Mouse (Mus musculus): ENCODE measurements around the gene Hsf2. TPM values are rescaled to one million over a fixed set of nuclear protein-coding genes. Genes with fewer than 3 reads are reported as not detected.
A peak's percentile ranks its signal among the peaks of the same experiment; 100 is the strongest.
"Not testable (repeated sequence)": the region's sequence is repeated elsewhere in the genome, so short reads cannot be mapped to it uniquely, and the experiment has no call there.

The Hsf2 gene
- polyA plus RNA-seq, 1 experiment from 2014 or later = 9.4 TPM

- Histone ChIP-seq H3K4me2 (peak within 1 kb of the TSS; percentile 68), H3K9ac (peak within 1 kb of the TSS; percentile 86), H3K27ac (peak within 1 kb of the TSS; percentile 97), H3K9me3 (replicated peaks) (no peaks in the 10 kb centered on the region), H3K4me1 (replicated peaks) (peaks cover 28% of the 10 kb centered on the region), H3K36me3 (no peaks in the 10 kb centered on the region), H3K4me3 (replicated peaks) (peak within 1 kb of the TSS; percentile 88), H3K27me3 (no peaks in the 10 kb centered on the region)
- WGBS (ENCODE audit: insufficient replicate concordance) = 12% methylated on average over 49 of the region's 49 CpGs
- DNase-seq (peak; percentile 89), ATAC-seq (ENCODE audit: low read depth) (peak; percentile 99)
Observed at GRCm38 (mm10) chr10:57532218-57533101, 46.3 kb downstream of the Hsf2 start, which contains the start of gene Serinc1. Gene Serinc1, minus strand, starts transcription at chr10:57532530.

GRCm38 (mm10) chr10:57543890-57544289 is 57.7 kb downstream of the Hsf2 start:
- 81% methylated on average over 9 of the region's 9 CpGs for WGBS (ENCODE audit: insufficient replicate concordance)
- H3K27me3 ChIP-seq; H3K27ac ChIP-seq; DNase-seq; H3K9ac ChIP-seq; H3K4me1 ChIP-seq (replicated peaks); H3K36me3 ChIP-seq; H3K4me3 ChIP-seq (replicated peaks); H3K9me3 ChIP-seq (replicated peaks); ATAC-seq (ENCODE audit: low read depth); H3K4me2 ChIP-seq: not testable (repeated sequence)

GRCm38 (mm10) chr10:57549631-57550030 is 63.4 kb downstream of the Hsf2 start:
- no peaks in the 10 kb centered on the region for H3K36me3 ChIP-seq
- H3K27me3 ChIP-seq = no peaks in the 10 kb centered on the region
- ATAC-seq (ENCODE audit: low read depth) = no peak
- no peaks in the 10 kb centered on the region for H3K9me3 ChIP-seq (replicated peaks)
- no peak overlapping the region for H3K27ac ChIP-seq
- DNase-seq = no peak
- no peak overlapping the region for H3K4me3 ChIP-seq (replicated peaks)
- H3K4me1 ChIP-seq (replicated peaks) = no peaks in the 10 kb centered on the region
- 66% methylated on average over 4 of the region's 4 CpGs for WGBS (ENCODE audit: insufficient replicate concordance)
- no peak overlapping the region for H3K9ac ChIP-seq
- H3K4me2 ChIP-seq = no peak overlapping the region

- Histone ChIP-seq H3K4me2 (no peak overlapping the region), H3K9ac (no peak overlapping the region), H3K27ac (no peak overlapping the region), H3K4me1 (replicated peaks) (no peaks in the 10 kb centered on the region), H3K27me3 (no peaks in the 10 kb centered on the region), H3K4me3 (replicated peaks) (no peak overlapping the region), H3K9me3 (replicated peaks) (no peaks in the 10 kb centered on the region), H3K36me3 (no peaks in the 10 kb centered on the region)
- no peak for ATAC-seq (ENCODE audit: low read depth)
- WGBS (ENCODE audit: insufficient replicate concordance) = 77% methylated on average over 1 of the region's 1 CpGs
- DNase-seq = no peak
Observed at GRCm38 (mm10) chr10:57553719-57554118, 67.5 kb downstream of the Hsf2 start.

- Histone ChIP-seq H3K9ac (no peak overlapping the region), H3K9me3 (replicated peaks) (no peaks in the 10 kb centered on the region), H3K36me3 (no peaks in the 10 kb centered on the region), H3K27me3 (no peaks in the 10 kb centered on the region), H3K4me3 (replicated peaks) (no peak overlapping the region), H3K4me1 (replicated peaks) (no peaks in the 10 kb centered on the region), H3K27ac (no peak overlapping the region), H3K4me2 (no peak overlapping the region)
- ATAC-seq (ENCODE audit: low read depth) = no peak
- WGBS (ENCODE audit: insufficient replicate concordance) = 68% methylated on average over 5 of the region's 5 CpGs
- no peak for DNase-seq
Observed at GRCm38 (mm10) chr10:57557597-57557996, 71.4 kb downstream of the Hsf2 start.

Other genes with a start within 250 kb of the Hsf2 start
- 70.2 and 87.0 TPM in 2 replicates for gene Serinc1, start 46.1 kb downstream of the Hsf2 start, polyA plus RNA-seq (2015; fragmentation: Nextera tagmentation; extraction: Ambion mirVana)
- gene Pkib, start 145.6 kb downstream of the Hsf2 start, polyA plus RNA-seq (2015; fragmentation: Nextera tagmentation; extraction: Ambion mirVana) = 1.6 and 1.8 TPM in 2 replicates